Mouse (Mus musculus) megakaryocyte, embryonic 14.5 days (primary cell): Measurements from ENCODE around the gene Mrpl45. TPM values are rescaled to one million over a fixed set of nuclear protein-coding genes. Genes with fewer than 3 reads are reported as not detected.

ENCODE experiments used
- H3K27me3 ChIP-seq: replicated peaks from 2 replicates; pipeline ENCODE3; 2012; ENCODE audit warnings: inconsistent platforms
- H3K36me3 ChIP-seq: replicated peaks from 2 replicates; pipeline ENCODE3; 2012; ENCODE audit warnings: low read length, inconsistent platforms, mixed read lengths
- H3K4me1 ChIP-seq: 2 replicates; pipeline ENCODE4 v1.6.1; 2012; ENCODE audit warnings: inconsistent platforms
- H3K4me3 ChIP-seq: replicated peaks from 2 replicates; pipeline ENCODE3; 2012; ENCODE audit warnings: moderate library complexity, mild to moderate bottlenecking, inconsistent platforms
- H3K9me3 ChIP-seq: 2 replicates; pipeline ENCODE4 v1.6.1; 2012; ENCODE audit warnings: inconsistent platforms
- FLI1 ChIP-seq: IDR thresholded peaks from 2 replicates; pipeline ENCODE4 v1.6.1; 2012; ENCODE audit warnings: low read length, inconsistent platforms, mixed read lengths
- GATA1 ChIP-seq: IDR thresholded peaks from 3 replicates; pipeline ENCODE4 v1.6.1; 2012; ENCODE audit warnings: mixed read lengths, low read length, inconsistent platforms, borderline replicate concordance
- polyA plus RNA-seq: library from polyadenylated mRNA; stranded (reverse); fragments of >175 nt; gene quantifications from 2 replicates; pipeline ENCODE4 v1.2.3, GENCODE M21; 2012; ENCODE audit warnings: low replicate concordance; ENCODE audit not compliant: insufficient read depth

Mrpl45 gene
- polyA plus RNA-seq, 1 experiment = 6.9 TPM

DNA sequence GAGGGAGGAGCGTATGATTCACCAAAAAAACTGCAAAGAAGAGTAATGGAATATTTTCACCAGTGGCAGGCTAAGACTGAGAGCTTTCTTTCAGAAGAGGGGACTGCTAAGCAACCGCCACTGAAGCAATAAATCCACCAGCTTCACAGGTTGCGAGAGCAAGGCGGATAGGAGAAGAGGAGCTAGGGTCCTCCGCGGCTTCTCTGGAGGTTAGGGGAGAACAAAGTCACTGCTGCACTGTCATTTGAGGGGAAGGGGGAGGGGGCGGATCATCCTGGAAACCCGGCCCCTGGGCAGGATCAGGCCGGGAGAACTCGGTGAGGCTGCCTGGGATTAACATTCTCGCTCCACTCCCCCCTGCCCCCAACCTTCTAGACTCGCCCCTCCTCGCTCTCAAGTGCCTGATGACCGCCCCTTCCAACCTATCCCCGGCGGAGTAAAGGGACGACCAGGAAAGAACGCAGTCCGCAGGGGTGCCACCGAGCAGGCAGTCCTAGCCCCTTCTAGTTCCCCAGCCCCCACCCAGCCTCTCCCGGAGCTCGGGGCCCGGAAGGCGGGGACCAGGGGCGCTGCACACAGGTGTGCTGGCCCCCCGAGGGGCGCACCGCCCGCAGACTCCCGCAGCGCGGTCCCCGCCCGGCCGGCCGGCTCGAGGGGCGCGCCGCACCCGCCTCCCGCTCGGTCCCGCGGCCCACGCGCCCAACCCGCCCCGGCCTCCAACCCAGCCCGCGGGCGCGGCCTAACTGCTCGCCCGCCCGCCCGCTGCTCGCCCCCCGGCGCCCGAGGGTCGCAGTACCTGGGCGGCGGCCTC is 35.9 kb upstream of the Mrpl45 start:
- Histone ChIP-seq H3K4me3 (peak overlapping the region; percentile 95), H3K27me3 (no peaks in the 10 kb centered on the region), H3K4me1 (peaks cover 65% of the 10 kb centered on the region), H3K9me3 (no peaks in the 10 kb centered on the region), H3K36me3 (peaks cover 7% of the 10 kb centered on the region)
- no peak for TF ChIP-seq FLI1
- TF ChIP-seq GATA1 = no peak

DNA sequence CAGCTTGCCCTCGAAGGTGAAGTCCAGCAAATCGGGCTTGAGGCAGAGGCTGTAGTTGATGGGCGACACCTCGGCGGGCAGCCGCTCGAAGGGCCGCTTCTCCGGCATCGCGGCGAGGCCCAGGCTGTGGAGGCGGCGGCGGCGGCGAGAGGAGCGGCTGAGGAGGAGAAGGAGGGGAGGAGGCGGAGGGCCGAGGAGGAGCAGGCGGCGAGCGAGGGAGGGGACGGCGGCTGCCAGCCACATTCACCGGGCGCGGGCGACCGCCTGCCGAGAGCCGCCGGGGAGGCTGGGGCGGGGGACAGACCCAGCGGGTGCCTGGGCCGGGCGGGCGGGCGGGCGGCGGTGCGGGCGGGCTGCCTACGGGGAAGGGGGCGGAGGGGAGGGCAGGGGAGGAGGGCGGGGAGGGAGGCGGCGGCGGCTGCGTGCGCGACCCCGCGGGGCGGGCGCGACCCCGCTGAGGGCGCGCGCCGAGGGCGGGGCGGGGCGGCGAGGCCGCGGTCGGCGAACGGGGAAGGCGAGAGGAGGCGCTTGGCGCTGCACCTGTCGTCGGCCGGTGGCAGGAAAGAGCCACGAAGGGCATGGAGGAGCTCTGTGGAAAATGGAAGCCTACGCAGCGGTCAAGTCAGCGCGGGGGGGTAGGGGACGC is 35.2 kb upstream of the Mrpl45 start, which contains the start of gene Npepps:
TSS of gene Npepps (minus strand) at position 423 of the 646 bp plus-strand sequence.
- peaks cover 69% of the 10 kb centered on the region for H3K4me1 ChIP-seq
- H3K9me3 ChIP-seq = no peaks in the 10 kb centered on the region
- peaks cover 7% of the 10 kb centered on the region for H3K36me3 ChIP-seq
- TF ChIP-seq GATA1 (no peak), FLI1 (no peak)
- H3K4me3 ChIP-seq = peak within 1 kb of the TSS; percentile 95
- no peaks in the 10 kb centered on the region for H3K27me3 ChIP-seq

DNA sequence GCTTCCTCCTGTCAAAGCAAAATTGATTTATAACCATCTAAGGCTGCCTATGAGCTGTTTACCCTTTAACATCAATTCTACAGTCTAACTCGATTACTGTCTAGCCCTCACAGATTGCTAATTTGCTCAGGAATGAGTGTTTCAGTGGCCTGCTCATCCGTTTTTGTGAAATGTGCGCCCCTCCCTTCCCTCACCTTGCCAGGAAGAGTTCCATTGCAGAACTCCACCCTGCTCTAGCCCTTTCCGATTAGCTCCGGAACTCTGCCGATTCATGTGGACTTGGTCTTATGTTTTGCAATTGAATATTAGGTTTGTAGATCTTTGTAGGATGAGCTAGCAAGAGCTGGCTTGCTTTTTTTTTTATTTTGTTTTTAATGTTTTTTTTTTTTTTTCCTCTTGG is 33.3 kb upstream of the Mrpl45 start:
- no peaks in the 10 kb centered on the region for H3K9me3 ChIP-seq
- H3K4me1 ChIP-seq = peaks cover 62% of the 10 kb centered on the region
- H3K36me3 ChIP-seq = peaks cover 5% of the 10 kb centered on the region
- no peak overlapping the region for H3K4me3 ChIP-seq
- TF ChIP-seq FLI1 = no peak
- no peaks in the 10 kb centered on the region for H3K27me3 ChIP-seq

GRCm38 (mm10) chr11:97284854-97285253 is 30.7 kb upstream of the Mrpl45 start:
- Histone ChIP-seq H3K4me3 (no peak overlapping the region), H3K36me3 (no peaks in the 10 kb centered on the region), H3K9me3 (no peaks in the 10 kb centered on the region), H3K4me1 (peaks cover 53% of the 10 kb centered on the region), H3K27me3 (no peaks in the 10 kb centered on the region)
- TF ChIP-seq FLI1 (no peak), GATA1 (no peak)

DNA sequence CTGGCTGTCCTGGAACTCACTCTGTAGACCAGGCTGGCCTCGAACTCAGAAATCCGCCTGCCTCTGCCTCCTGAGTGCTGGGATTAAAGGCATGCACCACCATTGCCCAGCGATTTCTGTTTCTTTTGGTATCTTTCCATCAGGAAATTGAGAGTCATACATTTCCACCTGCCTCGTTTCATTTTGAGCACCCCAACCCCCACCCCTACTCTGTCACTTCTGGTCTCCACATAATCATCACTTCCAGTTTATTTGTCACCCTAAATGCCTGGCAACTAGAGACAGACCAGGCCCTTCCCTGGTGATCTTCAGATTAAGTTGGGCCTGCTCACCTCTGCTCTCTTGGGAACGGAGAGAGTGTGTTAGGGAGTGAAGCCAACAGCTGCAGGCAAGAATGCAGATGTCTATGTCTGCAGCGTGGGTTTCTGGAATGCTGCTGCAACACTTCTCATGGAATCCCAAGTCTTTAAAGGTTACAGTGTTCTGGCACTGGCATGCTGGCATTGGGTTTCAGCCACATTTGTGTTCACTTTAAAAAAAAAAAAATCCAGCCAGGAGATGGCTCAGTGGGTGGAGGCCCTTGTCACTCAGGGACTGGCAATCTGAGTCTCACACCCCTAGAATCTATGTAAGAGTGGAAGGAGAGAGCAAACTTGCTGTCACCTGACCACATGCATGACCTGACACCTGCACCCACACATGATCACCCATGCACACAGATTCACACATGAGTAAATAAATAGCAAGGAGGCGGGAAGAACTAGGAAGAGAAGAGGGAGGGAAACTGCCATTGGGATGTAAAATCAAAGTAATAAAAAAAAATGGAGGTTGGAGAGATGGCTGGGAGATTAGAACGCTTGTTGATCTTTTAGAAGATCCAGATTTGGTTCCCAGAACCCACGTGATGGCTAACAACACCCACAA is 29.4 kb upstream of the Mrpl45 start:
- Histone ChIP-seq H3K4me3 (no peak overlapping the region), H3K9me3 (no peaks in the 10 kb centered on the region), H3K27me3 (no peaks in the 10 kb centered on the region), H3K36me3 (no peaks in the 10 kb centered on the region), H3K4me1 (peaks cover 51% of the 10 kb centered on the region)
- no peak for TF ChIP-seq FLI1
- no peak for TF ChIP-seq GATA1

DNA sequence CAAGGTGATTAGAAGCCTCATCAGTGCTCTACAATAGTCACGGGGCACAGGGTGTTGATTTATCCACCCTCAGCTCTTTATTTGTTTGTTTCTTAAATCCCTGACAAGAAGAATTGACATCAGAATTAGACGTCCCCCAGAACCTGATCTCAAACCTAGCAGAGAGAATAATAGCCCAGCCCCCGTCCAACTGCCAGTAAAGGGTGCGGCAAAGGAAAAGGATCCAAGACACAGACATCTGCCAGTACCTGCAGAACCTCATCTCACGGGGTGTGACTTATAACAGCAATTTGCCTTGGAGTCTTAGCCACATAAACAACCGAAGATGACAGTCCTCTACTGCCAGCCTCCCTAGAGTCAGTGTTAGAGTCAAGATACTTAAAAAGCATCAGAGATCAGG is 28.5 kb upstream of the Mrpl45 start:
- Histone ChIP-seq H3K27me3 (no peaks in the 10 kb centered on the region), H3K4me3 (no peak overlapping the region), H3K4me1 (peaks cover 45% of the 10 kb centered on the region), H3K36me3 (no peaks in the 10 kb centered on the region), H3K9me3 (no peaks in the 10 kb centered on the region)
- TF ChIP-seq FLI1 (no peak), GATA1 (no peak)

DNA sequence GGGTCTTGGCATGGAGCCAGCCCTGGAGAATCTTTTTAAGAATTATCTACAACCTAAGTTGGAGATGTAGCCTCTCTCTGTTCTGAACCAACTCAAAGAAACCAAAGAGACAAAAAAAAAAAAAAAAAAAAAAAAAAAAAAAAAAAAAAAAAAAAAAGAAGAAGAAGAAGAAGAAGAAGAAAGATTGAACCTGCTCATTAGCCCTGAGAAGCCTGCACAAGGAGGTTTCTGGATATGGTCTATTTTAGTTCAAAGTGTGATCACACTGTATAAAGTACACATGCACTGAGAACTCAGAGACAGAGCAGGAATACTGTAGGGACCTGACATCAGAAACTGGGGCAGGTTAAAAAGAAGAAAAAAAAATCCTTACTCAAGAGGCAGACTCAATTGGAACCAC is 27.9 kb upstream of the Mrpl45 start:
- Histone ChIP-seq H3K4me1 (peaks cover 38% of the 10 kb centered on the region), H3K27me3 (no peaks in the 10 kb centered on the region), H3K36me3 (no peaks in the 10 kb centered on the region), H3K4me3 (no peak overlapping the region), H3K9me3 (peaks cover under 1% of the 10 kb centered on the region; the same call in 1 of the 2 replicates)
- no peak for TF ChIP-seq GATA1
- no peak for TF ChIP-seq FLI1

DNA sequence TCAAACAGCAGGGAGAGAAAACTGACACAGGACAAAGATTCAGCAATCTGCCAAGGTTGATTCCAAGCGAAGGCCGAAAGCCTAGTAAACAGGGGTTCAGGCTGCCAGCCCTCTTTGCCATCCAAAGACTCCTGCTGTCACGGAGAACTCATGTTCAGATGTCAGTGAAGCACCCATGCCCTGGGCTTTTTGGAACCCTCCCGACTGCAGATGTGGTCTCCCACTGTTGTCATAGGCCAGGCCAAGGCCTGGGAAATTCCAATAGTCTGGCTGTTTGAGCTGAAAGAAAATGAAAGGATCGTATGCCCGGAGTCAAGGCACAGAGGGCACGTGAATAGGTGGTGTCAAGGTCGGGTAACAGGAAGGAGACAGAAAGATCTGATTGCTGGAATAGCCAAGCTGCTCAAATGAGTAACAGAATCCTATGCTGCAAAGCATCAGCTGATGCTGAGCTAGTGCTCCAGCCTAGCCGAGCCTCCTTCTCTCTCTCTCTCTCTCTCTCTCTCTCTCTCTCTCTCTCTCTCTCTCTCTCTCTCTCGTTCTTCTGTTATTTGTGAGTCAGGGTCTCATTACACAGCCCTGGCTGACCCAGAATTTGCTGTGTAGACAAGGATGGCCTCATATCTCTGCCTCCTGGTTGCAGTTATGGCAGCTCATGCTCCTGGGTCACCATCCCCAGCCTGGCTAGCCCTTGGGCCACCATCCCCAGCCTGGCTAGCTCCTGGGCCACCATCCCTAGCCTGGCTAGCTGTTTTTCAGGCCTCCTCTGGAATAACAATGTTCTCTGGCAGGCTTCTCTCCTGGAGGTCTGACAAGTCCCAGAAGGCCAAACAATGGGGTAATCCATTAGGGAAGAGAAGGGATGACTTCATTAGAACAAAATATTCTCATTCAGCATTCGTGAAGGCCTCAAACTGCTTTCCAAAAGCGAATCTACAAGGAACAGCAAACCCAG is 26.0 kb upstream of the Mrpl45 start:
- Histone ChIP-seq H3K36me3 (no peaks in the 10 kb centered on the region), H3K27me3 (no peaks in the 10 kb centered on the region), H3K9me3 (peaks cover 4% of the 10 kb centered on the region; the same call in 1 of the 2 replicates), H3K4me3 (no peak overlapping the region), H3K4me1 (peaks cover 25% of the 10 kb centered on the region)
- TF ChIP-seq GATA1 (no peak), FLI1 (no peak)
